Mouse (Mus musculus): ENCODE data around the gene Drc7.

DNA sequence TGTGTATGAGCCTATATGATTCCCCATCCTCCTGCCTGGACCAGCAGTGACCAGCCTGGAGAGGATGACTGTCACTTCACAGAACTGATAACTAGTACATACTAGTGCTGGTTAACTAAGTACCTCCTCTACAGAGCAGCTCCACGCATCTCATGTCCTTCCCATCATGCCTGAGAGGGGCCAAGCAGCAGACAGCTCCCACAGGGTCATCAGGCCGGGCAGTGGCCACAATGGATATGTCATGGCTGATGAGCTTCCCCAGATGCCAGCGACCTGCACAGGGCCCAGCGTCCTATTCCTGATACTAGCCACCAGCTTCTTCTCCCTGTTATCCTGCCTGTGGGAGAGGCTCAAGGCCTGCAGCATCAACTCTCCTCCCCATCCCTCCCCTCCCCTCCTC is 38.2 kb upstream of the Drc7 start:
- TF ChIP-seq CTCF (IDR thresholded peaks at IDR 0.05; ENCODE audit: borderline replicate concordance, extremely low read depth, insufficient read depth, insufficient read length), result no peak
- TF ChIP-seq POLR2A (IDR thresholded peaks at IDR 0.05; ENCODE audit: borderline replicate concordance, extremely low read depth, insufficient read depth, insufficient read length, poor library complexity, severe bottlenecking), result no peak
